Mouse (Mus musculus) thymus, adult 2 months (tissue): ENCODE results near the gene Kif1b.

Source experiments
- CTCF ChIP-seq: fragments of 200-500 bp; IDR thresholded peaks from 2 replicates; pipeline ENCODE4 v1.5.1; 2012; ENCODE audit warnings: mild to moderate bottlenecking, control low read depth, low read length, moderate library complexity, borderline replicate concordance; ENCODE audit not compliant: control insufficient read depth, poor library complexity, insufficient read depth; ENCODE audit errors: extremely low read depth
- POLR2A ChIP-seq: fragments of 200-500 bp; IDR thresholded peaks from 2 replicates; pipeline ENCODE4 v1.6.1; 2012; ENCODE audit warnings: mild to moderate bottlenecking, low read length, control low read depth, moderate library complexity; ENCODE audit not compliant: control insufficient read depth, poor library complexity, insufficient read depth; ENCODE audit errors: extremely low read depth

- TF ChIP-seq CTCF, result no peak
- no peak for TF ChIP-seq POLR2A
These were observed 1.5 kb downstream of the Kif1b start for GRCm38 (mm10) chr4:149305761-149306711.
